Mouse (Mus musculus) kidney, postnatal 0 days (tissue): ENCODE results near the gene Fsd1. TPM values are rescaled to one million over a fixed set of nuclear protein-coding genes. Genes with fewer than 3 reads are reported as not detected.

ENCODE experiments used
- ATAC-seq: fragments of 200-750 bp; cut with Nextera tagmentation; replicated peaks from 2 replicates; pipeline ENCODE4 v1.8.0; 2017; ENCODE audit warnings: low read depth, moderate number of reproducible peaks, moderate TSS enrichment, moderate library complexity; ENCODE audit not compliant: low FRiP score
- DNase-seq: peaks from one replicate; pipeline ENCODE4 v3.0.0-alpha.2; 2016; ENCODE audit warnings: low spot score
- H3K27ac ChIP-seq: fragments of 300-500 bp; sonication (generic); 2 replicates; pipeline ENCODE4 v1.5.1; 2014; ENCODE audit warnings: mild to moderate bottlenecking
- H3K27me3 ChIP-seq: fragments of 300-500 bp; sonication (generic); 2 replicates; pipeline ENCODE4 v1.6.1; 2014; ENCODE audit warnings: low read length, mixed read lengths; ENCODE audit not compliant: insufficient read depth
- H3K36me3 ChIP-seq: fragments of 300-500 bp; sonication (generic); 2 replicates; pipeline ENCODE4 v1.6.1; 2014; ENCODE audit warnings: low read length, mixed read lengths; ENCODE audit not compliant: insufficient read depth
- H3K4me1 ChIP-seq: fragments of 300-500 bp; sonication (generic); replicated peaks from 2 replicates; pipeline ENCODE4 v1.6.1; 2014; ENCODE audit warnings: antibody characterized with exemption, low read length, mixed read lengths; ENCODE audit not compliant: insufficient read depth
- H3K4me2 ChIP-seq: fragments of 300-500 bp; sonication (generic); 2 replicates; pipeline ENCODE4 v1.6.1; 2014; ENCODE audit warnings: mild to moderate bottlenecking, low read length, moderate library complexity, mixed read lengths
- H3K4me3 ChIP-seq: fragments of 300-500 bp; sonication (generic); replicated peaks from 2 replicates; pipeline ENCODE4 v1.5.1; 2014; ENCODE audit warnings: low read depth, low read length
- H3K9ac ChIP-seq: fragments of 300-500 bp; sonication (generic); 2 replicates; pipeline ENCODE4 v1.6.1; 2014; ENCODE audit warnings: low read depth, low read length
- H3K9me3 ChIP-seq: fragments of 300-500 bp; sonication (generic); replicated peaks from 2 replicates; pipeline ENCODE4 v1.6.1; 2016; ENCODE audit warnings: low read length, inconsistent platforms, mixed read lengths
- CTCF ChIP-seq: IDR thresholded peaks from 2 replicates; pipeline ENCODE4 v1.5.1; 2016; ENCODE audit warnings: antibody characterized with exemption, low read depth, mild to moderate bottlenecking, moderate library complexity
- WGBS: fragments of 180-500 bp; shearing (Covaris S2); extraction: QIAGEN DNeasy Blood & Tissue Kit; methylation state at CpG from one replicate; pipeline ENCODE4 v1.1.7; 2014; 5-methylcytosine and 5-hydroxymethylcytosine counted together
- polyA plus RNA-seq: library from polyadenylated mRNA; unstranded; fragments of >200 nt; fragmentation: Nextera tagmentation; extraction: Ambion mirVana; gene quantifications from 2 replicates; pipeline ENCODE4 v1.2.1, GENCODE M21; 2015

Gene Fsd1
- polyA plus RNA-seq, 1 experiment from 2014 or later, result 6.7 TPM

GRCm38 (mm10) chr17:56036901-56037287 lies 50.6 kb downstream of the Fsd1 start:
- Histone ChIP-seq H3K36me3 (peaks cover 9% of the 10 kb centered on the region; the same call in 1 of the 2 replicates), H3K27ac (no peak overlapping the region), H3K4me1 (peaks cover 30% of the 10 kb centered on the region), H3K9me3 (no peaks in the 10 kb centered on the region), H3K9ac (peak overlapping the region; percentile 2; the same call in 1 of the 2 replicates), H3K27me3 (no peaks in the 10 kb centered on the region), H3K4me3 (no peak overlapping the region; the same call in 1 of the 2 replicates), H3K4me2 (peak overlapping the region; percentile 50)
- no peak for DNase-seq
- WGBS, result 37% methylated on average over 13 of the region's 13 CpGs
- ATAC-seq, result peak; percentile 1; the same call in 1 of the 2 replicates
- no peak; the same call in 1 of the 2 replicates for TF ChIP-seq CTCF

- Histone ChIP-seq H3K4me3 (no peak overlapping the region), H3K9ac (no peak overlapping the region), H3K36me3 (peaks cover under 1% of the 10 kb centered on the region; the same call in 1 of the 2 replicates), H3K4me1 (peaks cover 23% of the 10 kb centered on the region), H3K4me2 (no peak overlapping the region), H3K27ac (no peak overlapping the region), H3K9me3 (no peaks in the 10 kb centered on the region), H3K27me3 (no peaks in the 10 kb centered on the region)
- DNase-seq (no peak), ATAC-seq (no peak)
- TF ChIP-seq CTCF, result no peak
- 80% methylated on average over 8 of the region's 8 CpGs for WGBS
Observed at GRCm38 (mm10) chr17:56038583-56039261, 52.4 kb downstream of the Fsd1 start.

- no peak for TF ChIP-seq CTCF
- WGBS, result 80% methylated on average over 4 of the region's 4 CpGs
- H3K27me3 ChIP-seq, result no peaks in the 10 kb centered on the region
- no peak overlapping the region for H3K9ac ChIP-seq
- H3K9me3 ChIP-seq, result no peaks in the 10 kb centered on the region
- H3K4me1 ChIP-seq, result peaks cover 21% of the 10 kb centered on the region
- DNase-seq (no peak), ATAC-seq (no peak)
- no peak overlapping the region for H3K27ac ChIP-seq
- peak overlapping the region; percentile 81; the same call in 1 of the 2 replicates for H3K4me2 ChIP-seq
- no peaks in the 10 kb centered on the region for H3K36me3 ChIP-seq
- H3K4me3 ChIP-seq, result no peak overlapping the region
Observed at GRCm38 (mm10) chr17:56039345-56039744, 53.0 kb downstream of the Fsd1 start.

- Histone ChIP-seq H3K9ac (peak within 1 kb of the TSS; percentile 85), H3K4me2 (peak within 1 kb of the TSS; percentile 81), H3K36me3 (peaks cover 3% of the 10 kb centered on the region; the same call in 1 of the 2 replicates), H3K4me1 (peaks cover 12% of the 10 kb centered on the region), H3K27me3 (no peaks in the 10 kb centered on the region), H3K4me3 (peak within 1 kb of the TSS; percentile 66), H3K27ac (peak within 1 kb of the TSS; percentile 74), H3K9me3 (no peaks in the 10 kb centered on the region)
- ATAC-seq, result peak; percentile 87
- TF ChIP-seq CTCF, result no peak
- WGBS, result under 1% methylated on average over 68 of the region's 68 CpGs
- peak; percentile 99 for DNase-seq
Observed at GRCm38 (mm10) chr17:56040030-56040856, 53.9 kb downstream of the Fsd1 start, which contains the start of gene Chaf1a. Chaf1a (plus strand) TSS chr17:56040439.

GRCm38 (mm10) chr17:56040857-56041163 lies 54.5 kb downstream of the Fsd1 start:
- peaks cover 8% of the 10 kb centered on the region; the same call in 1 of the 2 replicates for H3K36me3 ChIP-seq
- 2% methylated on average over 12 of the region's 12 CpGs for WGBS
- TF ChIP-seq CTCF, result no peak
- ATAC-seq, result no peak
- H3K27ac ChIP-seq, result no peak overlapping the region
- peaks cover 11% of the 10 kb centered on the region for H3K4me1 ChIP-seq
- peak overlapping the region; percentile 66 for H3K4me3 ChIP-seq
- no peaks in the 10 kb centered on the region for H3K9me3 ChIP-seq
- no peaks in the 10 kb centered on the region for H3K27me3 ChIP-seq
- peak; percentile 27 for DNase-seq
- H3K9ac ChIP-seq, result peak overlapping the region; percentile 85
- H3K4me2 ChIP-seq, result peak overlapping the region; percentile 81

Other genes starting within 250 kb of the Fsd1 start
- gene Adgre4, start 236.5 kb upstream of the Fsd1 start, polyA plus RNA-seq, result 0.20 and 0.41 TPM in 2 replicates
- gene Zfp119a, start 107.6 kb upstream of the Fsd1 start, polyA plus RNA-seq, result 10.8 and 12.0 TPM in 2 replicates
- 10.8 and 13.0 TPM in 2 replicates for gene Zfp959, start 94.4 kb upstream of the Fsd1 start, polyA plus RNA-seq
- gene Zfp119b, start 37.0 kb upstream of the Fsd1 start, polyA plus RNA-seq, result 8.1 and 10.6 TPM in 2 replicates
- gene Ebi3, start 33.9 kb upstream of the Fsd1 start, polyA plus RNA-seq, result 1.6 and 1.8 TPM in 2 replicates
- gene Yju2, start 27.4 kb upstream of the Fsd1 start, polyA plus RNA-seq, result 21.1 and 22.4 TPM in 2 replicates
- 54.2 and 56.6 TPM in 2 replicates for gene Shd, start 16.0 kb upstream of the Fsd1 start, polyA plus RNA-seq
- 21.8 and 22.0 TPM in 2 replicates for gene Stap2, start 19.1 kb downstream of the Fsd1 start, polyA plus RNA-seq
- 75.6 and 83.9 TPM in 2 replicates for gene Mpnd, start 19.2 kb downstream of the Fsd1 start, polyA plus RNA-seq
- gene Sh3gl1, start 50.1 kb downstream of the Fsd1 start, polyA plus RNA-seq, result 115 and 129 TPM in 2 replicates
- 11.1 and 11.2 TPM in 2 replicates for gene Chaf1a, start 53.9 kb downstream of the Fsd1 start, polyA plus RNA-seq
- gene Ubxn6, start 88.5 kb downstream of the Fsd1 start, polyA plus RNA-seq, result 54.4 and 56.0 TPM in 2 replicates
- 77.5 and 85.0 TPM in 2 replicates for gene Hdgfl2, start 93.1 kb downstream of the Fsd1 start, polyA plus RNA-seq
- 0.08 and 0.09 TPM in 2 replicates for gene Plin4, start 123.3 kb downstream of the Fsd1 start, polyA plus RNA-seq
- 1.2 and 1.3 TPM in 2 replicates for gene Plin5, start 131.1 kb downstream of the Fsd1 start, polyA plus RNA-seq
- gene Lrg1, start 135.5 kb downstream of the Fsd1 start, polyA plus RNA-seq, result 1.7 and 1.9 TPM in 2 replicates
- gene Sema6b, start 153.8 kb downstream of the Fsd1 start, polyA plus RNA-seq, result 0.87 and 1.2 TPM in 2 replicates
- gene Tnfaip8l1, start 176.0 kb downstream of the Fsd1 start, polyA plus RNA-seq, result 7.4 and 7.8 TPM in 2 replicates
- gene Mydgf, start 197.4 kb downstream of the Fsd1 start, polyA plus RNA-seq, result 83.0 and 85.0 TPM in 2 replicates
- 22.1 and 25.2 TPM in 2 replicates for gene Dpp9, start 232.4 kb downstream of the Fsd1 start, polyA plus RNA-seq